Mouse (Mus musculus) cerebellum, adult 2 months (tissue): ENCODE measurements around the gene Stab2. TPM values are rescaled to one million over a fixed set of nuclear protein-coding genes. Genes with fewer than 3 reads are reported as not detected.
A peak's percentile ranks its signal among the peaks of the same experiment; 100 is the strongest.

Experiments
- DNase-seq, 2 experiments: peaks; one replicate each; pipeline ENCODE4 v3.0.0; 2021
- H3K27ac ChIP-seq: fragments of 200-500 bp; 2 replicates; pipeline ENCODE4 v1.5.1; 2012; ENCODE audit warnings: low read length, control low read depth, inconsistent platforms; ENCODE audit not compliant: insufficient read depth
- H3K27me3 ChIP-seq: fragments of 200-500 bp; 2 replicates; pipeline ENCODE4 v1.6.1; 2012; ENCODE audit warnings: inconsistent platforms, mild to moderate bottlenecking, low read length, moderate library complexity; ENCODE audit not compliant: control insufficient read depth, insufficient read depth
- H3K4me1 ChIP-seq: fragments of 200-500 bp; 2 replicates; pipeline ENCODE4 v1.6.1; 2011; ENCODE audit warnings: low read length; ENCODE audit not compliant: control insufficient read depth, insufficient read depth
- H3K4me3 ChIP-seq: fragments of 200-500 bp; replicated peaks from 2 replicates; pipeline ENCODE3; 2011; ENCODE audit warnings: mild to moderate bottlenecking, low read depth, low read length, control low read depth; ENCODE audit not compliant: insufficient read depth
- CTCF ChIP-seq: fragments of 200-500 bp; IDR thresholded peaks from 2 replicates; pipeline ENCODE4 v1.5.1; 2011; ENCODE audit warnings: low read depth, mild to moderate bottlenecking, control low read depth, low read length, moderate library complexity, borderline replicate concordance; ENCODE audit not compliant: insufficient read depth
- POLR2A ChIP-seq: fragments of 200-500 bp; IDR thresholded peaks from 2 replicates; pipeline ENCODE4 v1.6.1; 2011; ENCODE audit warnings: low read length, control low read depth, borderline replicate concordance; ENCODE audit not compliant: insufficient read depth
- WGBS: fragments of 180-500 bp; shearing (Covaris S2); methylation state at CpG from one replicate; pipeline ENCODE4 v1.1.7; 2018; 5-methylcytosine and 5-hydroxymethylcytosine counted together
- polyA plus RNA-seq: library from polyadenylated mRNA; depleted of rRNA; stranded (reverse); fragments of >200 nt; gene quantifications from 2 replicates; pipeline ENCODE4 v1.2.3, GENCODE M21; 2012

Gene Stab2
- polyA plus RNA-seq, 1 experiment, result 0.11 TPM

GRCm38 (mm10) chr10:86819649-86820165 is 188.1 kb downstream of the Stab2 start:
- Histone ChIP-seq H3K4me3 (no peak overlapping the region), H3K27ac (no peak overlapping the region), H3K27me3 (no peaks in the 10 kb centered on the region), H3K4me1 (no peaks in the 10 kb centered on the region; the same call in 1 of the 2 replicates)
- peak in 1 of 2 experiments; percentile 26 for DNase-seq
- WGBS, result 41% methylated on average over 8 of the region's 8 CpGs
- TF ChIP-seq POLR2A (no peak), CTCF (no peak)

DNA sequence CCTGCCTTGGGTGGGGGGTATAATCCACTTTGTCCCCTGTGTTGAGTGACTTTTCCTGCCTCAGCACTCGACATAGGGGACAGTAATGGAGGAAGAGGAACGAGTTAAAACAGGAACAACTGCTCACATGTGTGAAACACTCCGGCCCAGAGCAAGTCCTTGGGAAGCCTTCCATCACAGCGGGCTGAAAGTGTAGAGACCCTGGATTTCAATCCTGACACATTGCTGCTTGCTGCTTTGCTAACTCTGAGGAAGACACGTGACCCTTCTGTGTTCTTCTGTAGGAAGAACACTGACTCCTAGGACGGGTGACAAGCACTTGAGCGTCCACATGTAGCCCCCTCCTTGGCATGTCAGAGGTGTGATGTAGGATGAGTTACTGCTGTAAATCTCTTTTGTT is 192.7 kb downstream of the Stab2 start:
- no peak for DNase-seq
- H3K27me3 ChIP-seq, result no peaks in the 10 kb centered on the region
- no peak overlapping the region for H3K4me3 ChIP-seq
- H3K4me1 ChIP-seq, result peaks cover 12% of the 10 kb centered on the region
- H3K27ac ChIP-seq, result no peak overlapping the region
- WGBS, result 89% methylated on average over 7 of the region's 7 CpGs
- no peak for TF ChIP-seq POLR2A
- no peak for TF ChIP-seq CTCF

DNA sequence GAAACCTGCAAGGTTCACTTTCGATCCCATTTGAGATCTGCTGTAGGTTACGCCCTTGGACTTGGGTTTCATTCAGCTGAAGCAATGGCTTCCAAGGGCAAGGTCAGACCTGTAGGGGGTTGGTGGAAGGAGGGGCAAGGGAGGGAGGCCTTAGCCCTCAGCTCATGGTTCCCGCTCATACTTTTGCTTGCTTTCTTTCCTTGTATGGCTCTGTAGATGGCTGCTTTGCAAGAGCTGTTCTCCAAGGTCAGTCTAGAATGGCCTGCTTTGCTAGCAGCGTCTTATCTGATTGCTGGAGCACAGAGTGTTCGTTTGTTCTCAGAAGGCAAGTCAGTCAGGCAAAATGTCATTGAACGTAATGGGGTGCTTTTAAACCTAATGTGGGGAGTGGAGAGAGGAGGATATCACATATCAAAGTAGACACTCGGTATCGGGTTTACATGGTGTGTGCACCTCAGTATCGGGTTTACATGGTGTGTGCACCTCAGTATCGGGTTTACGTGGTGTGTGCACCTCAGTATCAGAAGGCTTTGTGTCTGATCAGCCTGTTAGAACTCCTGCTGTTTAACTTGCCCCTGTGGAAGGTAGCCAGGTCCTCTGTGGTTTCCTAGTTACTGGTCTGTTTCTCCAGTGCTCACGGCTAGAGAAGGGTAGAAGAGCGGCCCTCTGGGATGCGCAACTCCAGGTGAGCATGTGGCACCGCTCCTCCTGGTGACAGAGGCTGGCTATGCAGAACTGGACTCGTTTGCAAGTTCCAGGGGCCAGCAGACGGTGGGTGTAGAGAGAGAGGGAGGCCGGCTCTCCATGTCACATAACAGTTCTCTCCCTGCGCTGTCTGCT is 193.3 kb downstream of the Stab2 start:
- no peaks in the 10 kb centered on the region for H3K27me3 ChIP-seq
- TF ChIP-seq POLR2A, result no peak
- TF ChIP-seq CTCF, result no peak
- no peak overlapping the region for H3K4me3 ChIP-seq
- H3K4me1 ChIP-seq, result peaks cover 18% of the 10 kb centered on the region
- 85% methylated on average over 19 of the region's 19 CpGs for WGBS
- DNase-seq, result no peak
- H3K27ac ChIP-seq, result no peak overlapping the region

DNA sequence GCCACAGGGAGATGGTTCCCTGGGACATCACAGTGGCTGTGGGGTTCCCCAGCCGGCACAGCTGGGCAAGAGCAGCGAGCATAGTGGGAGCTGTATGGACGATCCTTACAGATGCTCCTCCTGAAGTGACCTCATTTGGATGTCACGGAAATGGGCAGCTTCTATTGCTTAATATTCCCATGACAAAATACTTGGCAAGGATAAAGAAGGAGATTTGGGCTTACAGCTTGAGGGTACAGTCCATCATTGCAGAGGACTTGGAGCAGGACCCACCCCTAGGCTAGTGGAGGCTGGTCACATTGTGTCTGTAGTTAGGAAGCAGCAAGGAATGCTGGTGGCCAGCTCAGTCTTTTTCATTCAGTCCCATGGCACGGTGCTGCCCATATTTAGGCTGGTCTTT is 197.2 kb downstream of the Stab2 start:
- no peak for DNase-seq
- TF ChIP-seq CTCF, result no peak
- no peak for TF ChIP-seq POLR2A
- Histone ChIP-seq H3K27me3 (no peaks in the 10 kb centered on the region), H3K4me1 (peaks cover 20% of the 10 kb centered on the region), H3K27ac (no peak overlapping the region), H3K4me3 (no peak overlapping the region)
- WGBS, result 86% methylated on average over 5 of the region's 5 CpGs

- DNase-seq, result peak; percentile 40 to 64
- Histone ChIP-seq H3K27ac (no peak overlapping the region; the same call in 1 of the 2 replicates), H3K4me1 (peaks cover 20% of the 10 kb centered on the region), H3K27me3 (no peaks in the 10 kb centered on the region), H3K4me3 (no peak overlapping the region)
- WGBS, result 17% methylated on average over 9 of the region's 9 CpGs
- TF ChIP-seq POLR2A (no peak), CTCF (no peak)
These were observed 197.8 kb downstream of the Stab2 start for GRCm38 (mm10) chr10:86810000-86810399.

- no peak overlapping the region for H3K27ac ChIP-seq
- TF ChIP-seq POLR2A (no peak), CTCF (no peak)
- DNase-seq, result no peak
- H3K4me1 ChIP-seq, result peaks cover 17% of the 10 kb centered on the region
- no peak overlapping the region for H3K4me3 ChIP-seq
- WGBS, result 63% methylated on average over 15 of the region's 15 CpGs
- H3K27me3 ChIP-seq, result no peaks in the 10 kb centered on the region
These were observed 199.6 kb downstream of the Stab2 start for GRCm38 (mm10) chr10:86808013-86808758.

GRCm38 (mm10) chr10:86807362-86807761 is 200.5 kb downstream of the Stab2 start:
- no peaks in the 10 kb centered on the region for H3K27me3 ChIP-seq
- 96% methylated on average over 1 of the region's 1 CpGs for WGBS
- H3K4me3 ChIP-seq, result no peak overlapping the region
- H3K27ac ChIP-seq, result no peak overlapping the region
- DNase-seq, result no peak
- TF ChIP-seq CTCF (no peak), POLR2A (no peak)
- peaks cover 16% of the 10 kb centered on the region for H3K4me1 ChIP-seq
